Mouse (Mus musculus) T-helper 17 cell (primary cell): Measurements from ENCODE around the gene Cyld.
"Not testable (repeated sequence)": the region's sequence is repeated elsewhere in the genome, so short reads cannot be mapped to it uniquely, and the experiment has no call there.

Experiments
- in situ Hi-C, 2 experiments: fragments of 300-600 bp; cut with MboI, MseI; formaldehyde crosslinking; loops; 1 replicate in 1 of 2; 2 replicates in 1 of 2; pipeline ENCODE4 v1.15.1; 2025; ENCODE audit warnings: high pct_unique_total_duplicates in 2 of 2

The Cyld gene

DNA sequence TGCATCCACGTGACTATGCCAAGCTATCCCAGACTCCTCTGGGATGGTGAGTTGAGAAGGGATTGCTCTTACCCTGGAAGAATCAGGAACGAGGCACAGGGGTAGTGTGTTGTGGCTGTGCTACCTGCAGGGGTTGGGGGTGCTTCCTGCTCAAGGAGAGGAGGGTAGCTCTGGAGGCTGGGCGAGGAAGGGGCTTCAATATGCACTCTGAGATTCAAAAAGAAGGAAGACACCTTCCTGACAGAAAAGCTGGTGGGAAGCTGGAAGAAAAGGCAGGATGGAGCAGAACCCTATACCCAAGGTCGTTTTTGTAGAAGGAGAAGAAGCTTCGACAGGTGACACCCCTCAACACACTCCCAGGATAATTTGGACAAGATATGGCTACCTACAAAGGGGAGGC, 84.5 kb downstream of the Cyld start:
- in situ Hi-C loops: no loop called here

- in situ Hi-C loops: no loop called here
Observed at GRCm38 (mm10) chr8:88783722-88784121, 86.9 kb downstream of the Cyld start.

- in situ Hi-C loops: not testable (repeated sequence)
Observed at GRCm38 (mm10) chr8:88788335-88788734, 91.5 kb downstream of the Cyld start.

DNA sequence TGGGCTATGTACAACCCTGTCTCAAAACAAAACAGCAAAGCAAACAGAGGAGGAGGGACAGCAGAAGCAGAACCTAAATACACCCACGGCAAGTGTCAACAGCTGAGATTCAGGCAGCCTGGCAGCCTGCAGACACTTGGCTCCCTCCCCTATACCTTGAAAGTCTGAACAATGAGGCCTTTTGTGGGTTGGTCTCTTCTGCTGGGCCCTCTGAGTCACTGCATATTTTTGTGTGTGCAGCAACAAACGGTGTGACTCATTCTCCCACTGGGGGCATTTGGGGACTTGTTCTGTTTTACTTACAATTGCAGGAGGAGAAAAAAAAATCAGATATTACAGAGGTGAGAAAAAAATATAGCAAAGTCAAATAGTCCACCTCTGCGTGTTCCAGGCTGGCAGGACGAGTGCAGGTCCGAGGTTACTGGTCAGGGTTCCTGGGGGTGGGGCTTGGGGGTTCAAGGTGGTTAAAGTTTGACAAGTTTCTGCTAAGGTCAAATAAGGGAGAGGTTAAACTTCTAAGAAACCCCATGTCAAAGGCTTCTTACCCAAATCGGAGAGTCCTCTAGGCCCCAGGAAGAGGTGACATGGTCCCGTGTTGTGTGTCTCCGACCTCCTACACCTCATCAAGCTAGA, 96.0 kb downstream of the Cyld start:
- in situ Hi-C loops: no loop called here

- in situ Hi-C loops: no loop called here
Observed at GRCm38 (mm10) chr8:88793324-88793722, 96.5 kb downstream of the Cyld start.

- in situ Hi-C loops: no loop called here
Observed at GRCm38 (mm10) chr8:88793746-88794614, 97.2 kb downstream of the Cyld start.

DNA sequence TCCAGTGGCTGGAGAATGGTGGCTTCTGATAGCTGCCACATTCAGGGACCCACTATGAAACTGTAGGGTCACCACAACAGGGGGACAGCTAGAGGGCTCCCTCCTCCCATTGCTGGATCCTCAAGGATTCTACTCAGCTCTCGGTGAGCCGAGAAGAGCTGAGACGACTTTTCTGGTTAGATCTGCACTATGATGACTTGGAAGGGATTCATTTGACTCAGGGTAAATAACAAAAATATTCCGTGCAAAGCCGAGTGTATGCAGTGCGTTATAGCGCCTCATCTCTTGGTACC, 97.7 kb downstream of the Cyld start:
- in situ Hi-C loops: no loop called here

- in situ Hi-C loops: no loop called here
Observed at GRCm38 (mm10) chr8:88795896-88796295, 99.1 kb downstream of the Cyld start.

DNA sequence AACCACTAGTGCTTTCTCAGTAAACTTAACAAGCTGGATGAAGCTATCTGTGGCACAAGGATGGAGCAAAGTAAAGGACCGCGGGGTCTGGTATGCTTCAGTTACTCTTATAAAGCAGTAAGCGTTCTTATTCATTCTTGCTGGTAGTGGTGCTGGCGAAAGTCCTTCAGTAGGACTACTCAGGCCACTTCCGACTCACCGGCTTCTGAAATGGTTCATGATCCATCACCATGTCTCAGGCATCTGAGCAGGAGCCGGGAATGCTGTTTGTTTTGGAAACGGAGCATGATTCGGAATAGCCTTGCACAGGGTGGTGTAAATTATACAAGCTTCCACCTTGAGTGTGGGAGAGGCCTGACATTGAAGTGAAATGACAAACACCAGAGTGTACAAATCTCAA, 99.8 kb downstream of the Cyld start:
- in situ Hi-C loops: no loop called here
